Mouse (Mus musculus) CD4-positive naive resting alpha-beta T cell, adult 76 days (primary cell): ENCODE results near the gene Slc22a3. TPM values are rescaled to one million over a fixed set of nuclear protein-coding genes. Genes with fewer than 3 reads are reported as not detected.

Experiments
- total RNA-seq: library from RNA; stranded (reverse); gene quantifications from one replicate; pipeline ENCODE4 v1.2.4, GENCODE M21; 2023

Gene Slc22a3
- 0.41 TPM for total RNA-seq

DNA sequence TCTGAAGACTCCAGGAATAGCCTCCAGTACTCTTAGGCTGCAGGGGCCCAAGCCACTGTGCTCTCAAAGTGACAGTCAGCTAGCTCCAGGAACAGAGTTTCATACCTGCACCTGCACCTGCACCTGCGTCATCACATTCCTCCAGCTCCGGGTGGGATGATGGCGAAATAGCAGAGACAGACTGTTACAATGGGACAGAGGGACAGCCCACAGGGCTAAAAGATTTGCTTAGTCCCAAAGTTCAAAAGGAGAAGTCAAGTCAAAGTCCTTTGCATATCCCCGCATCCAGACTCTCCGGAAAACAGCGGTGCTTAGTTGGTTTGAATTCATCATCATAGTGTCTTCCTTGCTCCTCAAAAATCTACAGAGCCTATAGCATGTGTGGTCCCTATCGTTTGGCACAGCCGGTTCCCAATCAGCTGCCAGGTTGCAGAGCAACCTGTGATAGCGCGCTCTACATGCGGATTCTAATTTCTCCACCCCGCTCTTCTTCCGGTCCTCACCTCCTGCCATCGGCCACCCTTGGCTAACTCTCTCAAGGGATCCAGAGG, at the start of gene Slc22a3:
Slc22a3 (minus strand) TSS at position 51 of the 551 bp plus-strand sequence.

DNA sequence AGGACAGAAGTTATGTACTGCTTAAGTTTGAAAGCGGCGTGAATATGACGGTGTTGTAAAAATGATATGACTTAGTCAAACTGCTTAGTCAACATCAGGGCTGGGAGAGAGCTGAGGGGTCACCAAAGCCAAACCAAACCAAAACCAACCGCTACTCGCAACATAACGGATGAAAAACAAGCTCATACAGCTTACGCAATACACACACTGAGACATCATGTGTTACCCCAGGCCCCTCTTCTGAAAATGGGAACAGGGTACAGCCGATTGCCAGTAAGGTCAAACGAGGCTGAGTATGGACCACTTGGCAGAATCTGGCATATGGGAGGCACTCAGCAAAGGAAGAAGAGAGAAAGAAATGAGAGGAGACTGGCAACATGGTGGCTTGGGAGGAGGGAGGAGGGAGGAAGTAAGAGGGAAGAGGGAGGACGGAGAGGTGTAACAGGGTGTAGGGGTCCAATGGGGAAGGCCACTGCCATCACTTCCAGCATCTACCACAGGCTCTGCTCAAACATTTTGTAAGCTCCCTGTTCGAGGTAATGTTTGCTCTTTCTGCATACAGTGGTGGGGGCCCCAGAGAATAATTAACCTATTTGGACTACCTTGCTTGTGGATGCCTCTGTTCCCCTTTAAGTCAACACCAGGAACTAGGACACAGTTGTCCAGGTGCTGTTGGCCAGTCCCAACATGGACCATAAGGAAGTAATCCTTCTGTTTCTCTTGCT, 129.4 kb downstream of the Slc22a3 start, which contains the start of gene Plg:
Plg (plus strand) TSS at position 628 of the 725 bp plus-strand sequence.

Other genes starting within 250 kb of the Slc22a3 start
- 54.4 TPM for gene Map3k4, start 188.9 kb downstream of the Slc22a3 start, total RNA-seq
- gene Plg, start 129.1 kb downstream of the Slc22a3 start, total RNA-seq, result not detected
- gene Slc22a2, start 76.4 kb upstream of the Slc22a3 start, total RNA-seq, result not detected
- gene Slc22a1, start 168.1 kb upstream of the Slc22a3 start, total RNA-seq, result not detected